Mouse (Mus musculus): ENCODE data around the gene Ubtd2.
A peak's percentile ranks its signal among the peaks of the same experiment; 100 is the strongest.

Ubtd2 gene

GRCm38 (mm10) chr11:32519354-32519753 is 64.2 kb downstream of the Ubtd2 start:
- no peak for DNase-seq (ENCODE audit: low spot score)

DNA sequence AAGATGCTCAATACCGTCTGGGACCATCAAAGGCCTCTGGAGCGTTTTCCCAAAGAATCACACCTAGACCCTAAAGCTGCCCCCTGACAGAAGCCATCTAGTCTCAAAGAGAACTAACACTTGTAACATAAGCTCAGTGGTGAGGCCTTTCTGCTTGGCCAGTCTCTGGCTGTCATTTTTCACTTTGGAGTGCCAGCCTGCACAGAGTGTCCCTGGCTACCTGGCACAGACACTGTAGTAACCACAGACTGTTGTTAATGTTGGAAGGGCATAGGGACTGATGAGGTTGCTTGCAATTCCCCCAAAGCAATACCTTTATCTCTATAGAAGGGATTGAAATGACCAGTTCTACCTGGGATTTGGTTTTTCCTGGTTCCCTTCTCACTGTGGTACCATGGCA is 66.1 kb downstream of the Ubtd2 start:
- no peak for DNase-seq (ENCODE audit: low spot score)

DNA sequence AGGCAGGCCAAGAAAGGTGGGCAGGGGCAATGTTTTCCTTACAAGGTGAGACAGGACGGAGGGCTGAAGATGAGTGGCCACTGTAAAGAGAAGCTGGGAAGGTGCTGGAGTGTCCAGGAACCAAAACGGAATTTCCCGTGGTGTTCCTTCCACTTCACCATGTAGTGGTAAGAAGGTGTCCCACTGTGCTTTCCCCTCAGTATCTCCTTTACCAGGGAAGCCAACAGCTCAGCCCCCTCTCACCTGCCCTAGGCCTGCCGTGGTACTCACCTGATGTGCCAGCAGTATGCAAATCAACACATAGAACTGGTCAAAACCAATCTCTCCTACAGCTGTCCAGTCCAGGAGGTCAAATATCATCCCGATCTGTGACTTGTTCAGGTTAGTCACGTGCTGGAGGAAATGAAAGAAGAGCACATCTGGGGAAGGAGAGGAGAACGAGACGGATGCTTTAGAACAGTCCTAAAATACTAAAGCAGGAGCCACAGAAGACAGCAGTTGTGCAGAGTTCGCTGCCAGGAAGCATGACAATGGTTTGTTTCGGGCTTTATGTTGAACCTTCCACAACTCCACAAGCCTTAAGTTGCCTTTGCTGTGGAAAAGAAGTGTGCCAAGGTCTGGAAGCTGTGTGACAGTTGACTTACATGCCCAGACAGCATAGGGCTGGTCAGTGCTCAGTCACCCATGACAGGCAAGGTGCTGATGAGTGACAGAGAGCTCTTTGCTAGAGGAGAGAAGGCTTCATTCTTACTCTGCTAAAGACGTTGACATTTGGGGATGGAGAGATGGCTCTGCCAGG is 69.2 kb downstream of the Ubtd2 start:
- no peak for DNase-seq (ENCODE audit: low spot score)

- no peak for DNase-seq (ENCODE audit: low spot score)
Measured at GRCm38 (mm10) chr11:32527006-32527405, 71.8 kb downstream of the Ubtd2 start.

DNA sequence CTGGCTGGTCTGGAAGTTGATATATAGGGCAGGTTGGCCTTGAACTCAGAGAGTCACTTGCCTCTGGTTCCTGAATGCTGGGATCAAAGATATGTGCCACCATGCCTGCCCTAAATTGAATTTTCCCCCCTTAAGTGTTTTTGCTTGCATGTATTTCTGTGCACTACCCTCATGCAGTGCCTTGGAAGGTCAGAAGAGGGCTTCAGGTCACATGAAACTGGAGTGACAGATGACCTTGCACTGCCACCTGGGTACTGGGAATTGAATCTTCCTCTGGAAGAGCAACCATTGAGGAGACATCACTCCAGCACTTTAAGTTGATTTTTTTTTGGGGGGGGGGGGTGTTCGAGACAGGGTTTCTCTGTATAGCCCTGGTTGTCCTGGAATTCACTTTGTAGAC is 75.0 kb downstream of the Ubtd2 start:
- no peak for DNase-seq (ENCODE audit: low spot score)

DNA sequence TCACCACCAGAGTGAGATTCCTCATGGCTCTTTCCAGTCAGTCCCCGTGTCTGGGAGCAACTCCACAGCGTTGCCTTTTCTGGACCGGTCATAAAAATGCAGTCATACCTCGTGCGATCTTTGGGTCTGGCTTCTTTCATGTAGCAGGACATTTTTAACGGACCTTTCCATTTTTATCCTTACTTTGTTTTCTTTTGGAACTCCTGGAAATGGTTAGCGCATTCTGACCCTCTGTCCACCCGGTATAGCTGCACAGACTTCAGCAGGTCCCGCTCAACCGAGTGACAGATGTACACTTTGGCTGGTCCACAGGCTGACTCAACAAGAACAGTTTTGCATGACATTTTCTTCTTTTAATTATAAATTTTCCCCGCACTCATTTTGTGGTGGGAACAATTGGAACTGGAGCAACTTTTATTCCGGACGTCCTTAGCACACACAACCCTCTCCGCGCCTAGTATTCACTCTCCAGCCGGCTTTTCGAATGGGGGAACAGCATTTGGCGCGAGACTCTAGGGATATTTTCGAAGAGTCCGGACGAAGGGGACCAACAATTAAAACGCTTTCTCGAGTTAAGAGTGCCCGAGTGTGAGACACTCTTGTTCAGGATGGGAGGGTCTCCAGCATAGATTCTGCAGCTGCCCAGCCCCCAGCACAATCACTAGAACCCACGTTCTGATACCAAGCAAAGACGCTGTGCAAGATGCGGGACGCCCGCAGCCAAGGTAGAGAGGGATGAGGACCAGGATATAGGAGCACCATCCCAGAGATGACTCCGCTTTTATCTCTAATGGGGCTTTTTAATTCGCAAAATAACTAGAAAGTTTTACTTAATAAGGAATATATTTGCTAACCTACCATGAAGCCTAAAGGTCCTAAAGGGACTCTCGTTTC is 76.9 kb downstream of the Ubtd2 start, which contains the start of gene Efcab9:
TSS of gene Efcab9 (minus strand) at position 211 of the 894 bp plus-strand sequence.
- DNase-seq (ENCODE audit: low spot score), result no peak

- peak; percentile 75 for DNase-seq (ENCODE audit: low spot score)
Measured at GRCm38 (mm10) chr11:32532765-32533481, 77.8 kb downstream of the Ubtd2 start, which contains the start of gene Stk10. TSS of gene Stk10 (plus strand) at chr11:32533305.

DNA sequence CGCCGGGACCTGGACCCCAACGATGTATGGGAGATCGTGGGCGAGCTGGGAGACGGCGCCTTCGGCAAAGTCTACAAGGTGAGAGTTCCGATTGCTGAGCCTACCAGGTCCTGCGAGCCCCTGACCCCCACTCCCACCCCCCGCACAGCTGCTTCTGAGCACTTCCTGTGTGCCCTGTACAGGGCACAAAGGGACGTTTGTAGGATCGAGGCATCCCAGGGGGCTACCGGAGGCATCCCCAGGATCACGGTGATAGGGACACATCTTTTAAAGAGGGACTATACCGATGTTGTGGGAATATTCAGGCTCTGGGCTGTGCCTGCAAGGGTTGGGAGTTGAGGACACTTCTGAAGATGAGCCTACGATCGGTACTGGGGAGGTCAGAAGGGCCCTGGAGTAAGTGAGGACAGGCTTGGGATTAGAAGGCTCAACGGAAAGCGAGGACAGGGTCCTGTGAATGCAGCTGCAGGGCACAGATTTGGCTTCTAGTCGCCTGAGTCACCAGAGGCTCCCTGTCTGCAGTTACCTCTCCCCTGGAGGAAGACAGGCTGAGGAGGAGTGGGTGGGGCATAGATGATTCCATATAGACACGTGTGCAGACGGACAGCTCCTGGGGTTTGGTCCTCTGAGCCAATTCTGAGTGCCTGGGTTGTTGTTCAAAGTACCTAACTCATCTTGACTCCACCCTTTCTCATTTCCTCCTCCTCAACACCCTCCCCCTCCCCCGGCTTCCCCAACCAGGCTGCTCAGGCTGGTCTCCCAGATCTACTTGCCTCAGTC is 78.5 kb downstream of the Ubtd2 start:
- peak; percentile 65 for DNase-seq (ENCODE audit: low spot score)

DNA sequence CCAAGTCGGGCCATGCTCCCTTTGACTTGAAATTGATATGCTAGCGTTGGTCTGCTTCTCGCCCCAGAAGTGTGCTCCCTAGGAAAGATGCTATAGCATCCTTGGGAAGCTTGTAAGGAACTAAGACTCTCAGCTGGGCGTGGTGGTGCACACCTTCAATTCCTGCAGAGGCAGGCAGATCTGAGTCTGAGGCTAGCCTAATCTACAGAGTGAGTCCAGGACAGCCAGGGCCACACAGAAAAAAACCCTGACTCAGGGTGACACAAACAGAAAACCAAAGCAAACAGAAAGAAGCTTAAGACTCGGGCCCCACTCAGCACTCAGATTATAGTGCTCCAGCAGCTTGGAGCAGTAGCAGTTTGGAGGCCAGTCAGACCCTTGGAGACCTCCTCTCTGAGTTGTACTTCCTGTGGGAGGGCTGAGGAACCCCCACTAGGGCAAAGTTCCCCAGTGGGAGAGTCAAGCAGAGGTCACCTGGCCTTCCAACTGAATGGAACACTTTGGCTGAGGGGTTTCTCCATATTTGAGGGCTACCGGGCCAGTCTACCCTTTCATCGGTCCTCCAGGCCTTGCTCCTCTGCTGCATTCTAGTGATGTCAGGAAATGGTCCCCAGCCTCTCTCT is 79.4 kb downstream of the Ubtd2 start:
- DNase-seq (ENCODE audit: low spot score), result no peak

DNA sequence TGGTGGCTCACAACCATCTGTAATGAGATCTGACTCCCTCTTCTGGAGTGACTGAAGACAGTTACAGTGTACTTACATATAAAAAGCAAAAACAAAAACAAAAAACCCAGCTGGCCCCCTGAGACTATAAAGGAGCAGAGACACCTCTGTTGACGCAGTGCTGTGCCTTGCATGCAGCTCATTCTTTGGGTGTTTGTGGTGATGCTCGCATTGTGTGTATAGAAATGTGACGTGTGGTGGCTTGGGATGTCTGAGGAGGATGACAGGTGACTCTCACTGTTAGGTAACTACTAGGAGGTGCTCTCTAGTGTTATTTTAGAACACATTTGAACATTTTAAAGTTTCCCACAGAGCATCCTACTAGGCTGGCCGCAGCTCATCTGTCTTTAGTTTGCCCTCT is 80.5 kb downstream of the Ubtd2 start:
- DNase-seq (ENCODE audit: low spot score), result no peak

DNA sequence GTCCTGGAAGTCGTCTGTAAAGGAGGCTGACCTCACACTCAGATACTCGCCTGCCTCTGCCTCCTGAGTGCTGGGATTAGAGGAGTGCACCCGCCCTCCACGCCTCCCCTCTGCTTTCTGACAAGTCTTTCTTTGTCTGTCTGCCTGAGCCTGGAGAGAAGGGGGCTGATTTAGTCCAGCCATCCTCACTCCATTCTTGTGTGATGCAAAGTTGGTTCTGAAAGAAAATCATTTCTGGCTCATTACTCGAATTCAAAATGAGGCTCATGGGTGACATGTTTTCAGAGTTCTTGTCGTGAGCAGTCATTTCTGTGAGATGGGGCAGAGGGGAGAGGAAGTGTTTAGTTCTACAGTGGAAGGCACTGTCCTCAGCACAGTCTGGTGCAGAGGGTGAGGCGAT is 81.8 kb downstream of the Ubtd2 start:
- no peak for DNase-seq (ENCODE audit: low spot score)

DNA sequence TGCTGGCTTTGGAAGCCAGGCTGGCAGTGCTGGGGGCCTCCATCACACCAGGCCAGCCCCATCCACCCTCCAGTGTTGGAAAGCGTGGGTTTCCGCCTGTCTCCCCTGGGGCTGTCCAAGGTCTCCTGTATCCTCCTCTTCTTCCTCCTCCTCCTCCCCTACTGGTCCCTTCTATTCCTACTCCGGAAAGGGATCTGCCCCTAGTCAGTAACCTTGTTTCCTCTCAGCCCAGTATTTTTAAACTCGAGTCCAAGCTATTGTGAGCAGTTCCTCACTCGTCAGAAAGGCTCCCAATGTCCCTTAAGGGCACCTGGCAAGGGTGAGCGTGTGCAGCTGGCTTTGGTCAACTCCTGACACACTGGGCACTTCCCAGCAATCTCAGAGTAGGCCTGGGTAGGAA is 83.3 kb downstream of the Ubtd2 start:
- DNase-seq (ENCODE audit: low spot score), result no peak

GRCm38 (mm10) chr11:32538846-32539245 is 83.7 kb downstream of the Ubtd2 start:
- no peak for DNase-seq (ENCODE audit: low spot score)

DNA sequence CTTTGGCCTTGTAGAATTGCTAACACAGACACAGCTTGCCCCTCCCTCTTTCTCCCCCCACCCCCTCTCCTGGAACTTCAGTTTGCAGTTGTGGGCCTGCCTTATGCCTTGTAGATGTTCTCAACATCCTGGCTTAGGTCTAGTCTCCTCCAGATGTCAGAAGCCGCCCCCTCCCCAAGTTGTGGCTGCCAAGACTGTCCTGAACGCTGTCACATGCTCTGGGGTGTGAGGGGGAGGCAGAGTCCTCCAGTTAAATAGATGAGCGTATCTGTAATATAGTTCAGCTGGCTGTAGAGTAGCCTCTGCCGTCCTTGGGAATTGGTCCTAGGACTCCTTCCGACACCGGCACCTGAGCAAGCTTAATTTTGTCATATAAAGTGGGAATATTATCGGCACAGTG is 84.5 kb downstream of the Ubtd2 start:
- DNase-seq (ENCODE audit: low spot score), result no peak

DNA sequence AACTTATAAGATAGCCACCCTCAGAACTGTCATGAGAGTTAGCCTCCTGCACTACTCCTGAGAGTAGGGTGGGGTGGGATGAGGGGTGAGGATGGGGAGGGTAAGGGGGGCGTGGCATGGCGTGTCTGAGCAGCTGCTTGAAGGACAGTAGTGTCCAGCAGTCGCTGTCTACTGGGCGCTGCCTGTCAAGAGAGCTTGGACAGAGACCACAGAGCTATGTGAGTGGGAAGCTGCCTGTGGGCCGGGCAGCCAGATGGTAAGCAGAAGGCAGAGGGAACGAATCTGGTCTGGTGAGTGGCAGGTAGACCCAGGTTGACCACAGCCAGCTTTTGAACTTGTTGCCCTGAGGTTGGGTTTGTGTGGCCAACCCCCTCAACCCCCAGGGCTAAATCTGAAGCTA is 85.3 kb downstream of the Ubtd2 start:
- no peak for DNase-seq (ENCODE audit: low spot score)

GRCm38 (mm10) chr11:32542181-32542580 is 87.0 kb downstream of the Ubtd2 start:
- no peak for DNase-seq (ENCODE audit: low spot score)

- DNase-seq (ENCODE audit: low spot score), result peak; percentile 85
Measured at GRCm38 (mm10) chr11:32542687-32543411, 87.7 kb downstream of the Ubtd2 start.

- no peak for DNase-seq (ENCODE audit: low spot score)
Measured at GRCm38 (mm10) chr11:32544041-32544440, 88.9 kb downstream of the Ubtd2 start.

- DNase-seq (ENCODE audit: low spot score), result no peak
Measured at GRCm38 (mm10) chr11:32544497-32544896, 89.3 kb downstream of the Ubtd2 start.

GRCm38 (mm10) chr11:32545605-32546004 is 90.4 kb downstream of the Ubtd2 start:
- no peak for DNase-seq (ENCODE audit: low spot score)
